Mouse (Mus musculus): Measurements from ENCODE around the gene Pak2. TPM values are rescaled to one million over a fixed set of nuclear protein-coding genes. Genes with fewer than 3 reads are reported as not detected.
"Not testable (repeated sequence)": the region's sequence is repeated elsewhere in the genome, so short reads cannot be mapped to it uniquely, and the experiment has no call there.

The Pak2 gene
- polyA plus RNA-seq, 1 experiment from 2014 or later = 30.6 TPM

- Histone ChIP-seq H3K9ac (peak overlapping the region; percentile 85), H3K36me3 (replicated peaks; ENCODE audit: control insufficient read depth, insufficient read depth) (peaks cover 29% of the 10 kb centered on the region), H3K27me3 (ENCODE audit: control insufficient read depth, insufficient read depth, low read length) (no peaks in the 10 kb centered on the region), H3K9me3 (ENCODE audit: control insufficient read depth, low read length) (no peaks in the 10 kb centered on the region), H3K4me2 (replicated peaks) (peak overlapping the region; percentile 64), H3K4me3 (replicated peaks; ENCODE audit: low read length) (peak overlapping the region; percentile 93), H3K27ac (peak overlapping the region; percentile 80), H3K4me1 (replicated peaks; ENCODE audit: control insufficient read depth, insufficient read depth, low read length) (peaks cover 13% of the 10 kb centered on the region)
- under 1% methylated on average over 39 of the region's 39 CpGs for WGBS
- DNase-seq (ENCODE audit: low spot score) (peak; percentile 32), ATAC-seq (ENCODE audit: low FRiP score) (peak; percentile 73)
Measured at GRCm38 (mm10) chr16:32098897-32099637, 19.9 kb upstream of the Pak2 start.

GRCm38 (mm10) chr16:32097757-32098156 is 18.6 kb upstream of the Pak2 start:
- H3K9me3 ChIP-seq (ENCODE audit: control insufficient read depth, low read length); DNase-seq (ENCODE audit: low spot score); H3K4me3 ChIP-seq (replicated peaks; ENCODE audit: low read length); H3K27me3 ChIP-seq (ENCODE audit: control insufficient read depth, insufficient read depth, low read length); H3K27ac ChIP-seq; H3K9ac ChIP-seq; ATAC-seq (ENCODE audit: low FRiP score): not testable (repeated sequence)
- peaks cover 13% of the 10 kb centered on the region for H3K4me1 ChIP-seq (replicated peaks; ENCODE audit: control insufficient read depth, insufficient read depth, low read length)
- WGBS = 95% methylated on average over 2 of the region's 2 CpGs
- H3K36me3 ChIP-seq (replicated peaks; ENCODE audit: control insufficient read depth, insufficient read depth) = peaks cover 19% of the 10 kb centered on the region
- H3K4me2 ChIP-seq (replicated peaks) = peak overlapping the region; percentile 64; the same call in 1 of the 2 replicates

GRCm38 (mm10) chr16:32091466-32091865 is 12.3 kb upstream of the Pak2 start:
- Histone ChIP-seq H3K36me3 (replicated peaks; ENCODE audit: control insufficient read depth, insufficient read depth) (peaks cover 71% of the 10 kb centered on the region), H3K4me3 (replicated peaks; ENCODE audit: low read length) (no peak overlapping the region), H3K4me1 (replicated peaks; ENCODE audit: control insufficient read depth, insufficient read depth, low read length) (no peaks in the 10 kb centered on the region), H3K4me2 (replicated peaks) (no peak overlapping the region), H3K9me3 (ENCODE audit: control insufficient read depth, low read length) (no peaks in the 10 kb centered on the region), H3K27me3 (ENCODE audit: control insufficient read depth, insufficient read depth, low read length) (no peaks in the 10 kb centered on the region), H3K9ac (no peak overlapping the region), H3K27ac (no peak overlapping the region)
- WGBS = 95% methylated on average over 7 of the region's 7 CpGs
- ATAC-seq (ENCODE audit: low FRiP score) (no peak), DNase-seq (ENCODE audit: low spot score) (no peak)

GRCm38 (mm10) chr16:32087629-32088443 is 8.7 kb upstream of the Pak2 start:
- peaks cover 89% of the 10 kb centered on the region for H3K36me3 ChIP-seq (replicated peaks; ENCODE audit: control insufficient read depth, insufficient read depth)
- H3K4me3 ChIP-seq (replicated peaks; ENCODE audit: low read length) = no peak overlapping the region
- H3K4me1 ChIP-seq (replicated peaks; ENCODE audit: control insufficient read depth, insufficient read depth, low read length) = no peaks in the 10 kb centered on the region
- H3K27me3 ChIP-seq (ENCODE audit: control insufficient read depth, insufficient read depth, low read length) = no peaks in the 10 kb centered on the region
- WGBS = 89% methylated on average over 17 of the region's 17 CpGs
- no peak overlapping the region for H3K9ac ChIP-seq
- H3K9me3 ChIP-seq (ENCODE audit: control insufficient read depth, low read length) = no peaks in the 10 kb centered on the region
- H3K27ac ChIP-seq = no peak overlapping the region
- no peak for DNase-seq (ENCODE audit: low spot score)
- H3K4me2 ChIP-seq (replicated peaks) = no peak overlapping the region
- no peak for ATAC-seq (ENCODE audit: low FRiP score)

GRCm38 (mm10) chr16:32078408-32078990 is 643 bp downstream of the Pak2 start:
- Histone ChIP-seq H3K9me3 (ENCODE audit: control insufficient read depth, low read length) (no peaks in the 10 kb centered on the region), H3K36me3 (replicated peaks; ENCODE audit: control insufficient read depth, insufficient read depth) (peaks cover 3% of the 10 kb centered on the region), H3K4me1 (replicated peaks; ENCODE audit: control insufficient read depth, insufficient read depth, low read length) (peaks cover 21% of the 10 kb centered on the region), H3K27ac (peak overlapping the region; percentile 92), H3K4me3 (replicated peaks; ENCODE audit: low read length) (peak overlapping the region; percentile 94), H3K4me2 (replicated peaks) (peak overlapping the region; percentile 56), H3K27me3 (ENCODE audit: control insufficient read depth, insufficient read depth, low read length) (no peaks in the 10 kb centered on the region), H3K9ac (peak overlapping the region; percentile 94)
- DNase-seq (ENCODE audit: low spot score) (peak; percentile 35), ATAC-seq (ENCODE audit: low FRiP score) (no peak)
- under 1% methylated on average over 30 of the region's 30 CpGs for WGBS

GRCm38 (mm10) chr16:32077648-32078407 is 1.3 kb downstream of the Pak2 start:
- peak overlapping the region; percentile 94 for H3K9ac ChIP-seq
- H3K4me1 ChIP-seq (replicated peaks; ENCODE audit: control insufficient read depth, insufficient read depth, low read length) = peaks cover 21% of the 10 kb centered on the region
- DNase-seq (ENCODE audit: low spot score) = no peak
- H3K36me3 ChIP-seq (replicated peaks; ENCODE audit: control insufficient read depth, insufficient read depth) = no peaks in the 10 kb centered on the region
- WGBS = 12% methylated on average over 13 of the region's 13 CpGs
- H3K4me3 ChIP-seq (replicated peaks; ENCODE audit: low read length) = peak overlapping the region; percentile 94
- H3K27ac ChIP-seq = no peak overlapping the region
- no peaks in the 10 kb centered on the region for H3K27me3 ChIP-seq (ENCODE audit: control insufficient read depth, insufficient read depth, low read length)
- ATAC-seq (ENCODE audit: low FRiP score) = no peak
- H3K4me2 ChIP-seq (replicated peaks) = peak overlapping the region; percentile 56
- no peaks in the 10 kb centered on the region for H3K9me3 ChIP-seq (ENCODE audit: control insufficient read depth, low read length)

- Histone ChIP-seq H3K4me2 (replicated peaks) (0 out of 2 replicates have a peak overlapping the region, but pooled peaks have one; percentile 22), H3K27me3 (ENCODE audit: control insufficient read depth, insufficient read depth, low read length) (no peaks in the 10 kb centered on the region)
- 85% methylated on average over 3 of the region's 3 CpGs for WGBS
Measured at GRCm38 (mm10) chr16:32076406-32076805, 2.7 kb downstream of the Pak2 start.

GRCm38 (mm10) chr16:32075762-32076161 is 3.4 kb downstream of the Pak2 start:
- Histone ChIP-seq H3K9me3 (ENCODE audit: control insufficient read depth, low read length) (no peaks in the 10 kb centered on the region), H3K9ac (no peak overlapping the region), H3K27me3 (ENCODE audit: control insufficient read depth, insufficient read depth, low read length) (no peaks in the 10 kb centered on the region), H3K4me1 (replicated peaks; ENCODE audit: control insufficient read depth, insufficient read depth, low read length) (peaks cover 21% of the 10 kb centered on the region), H3K4me2 (replicated peaks) (no peak overlapping the region), H3K4me3 (replicated peaks; ENCODE audit: low read length) (no peak overlapping the region), H3K27ac (no peak overlapping the region), H3K36me3 (replicated peaks; ENCODE audit: control insufficient read depth, insufficient read depth) (no peaks in the 10 kb centered on the region)
- no peak for ATAC-seq (ENCODE audit: low FRiP score)
- 64% methylated on average over 1 of the region's 1 CpGs for WGBS
- DNase-seq (ENCODE audit: low spot score) = no peak

More at GRCm38 (mm10) chr16:32076406-32076805, 2.7 kb downstream of the Pak2 start:
- Histone ChIP-seq H3K9ac (peak overlapping the region; percentile 3; the same call in 1 of the 2 replicates), H3K4me1 (replicated peaks; ENCODE audit: control insufficient read depth, insufficient read depth, low read length) (peaks cover 21% of the 10 kb centered on the region), H3K4me3 (replicated peaks; ENCODE audit: low read length) (no peak overlapping the region), H3K9me3 (ENCODE audit: control insufficient read depth, low read length) (no peaks in the 10 kb centered on the region), H3K36me3 (replicated peaks; ENCODE audit: control insufficient read depth, insufficient read depth) (no peaks in the 10 kb centered on the region), H3K27ac (no peak overlapping the region)
- no peak for DNase-seq (ENCODE audit: low spot score)
- ATAC-seq (ENCODE audit: low FRiP score) = no peak

All from hindbrain, embryonic 14.5 days (tissue).